Mouse (Mus musculus) neural tube, embryonic 13.5 days (tissue): ENCODE measurements around the gene Ffar1. TPM values are rescaled to one million over a fixed set of nuclear protein-coding genes. Genes with fewer than 3 reads are reported as not detected.

Experiments
- ATAC-seq: fragments of 200-750 bp; cut with Nextera tagmentation; 2 replicates; pipeline ENCODE4 v1.8.0; 2017; ENCODE audit warnings: low read depth, mild to moderate bottlenecking, moderate TSS enrichment, moderate library complexity
- H3K27ac ChIP-seq: fragments of 300-500 bp; sonication (generic); replicated peaks from 2 replicates; pipeline ENCODE4 v1.5.1; 2015; ENCODE audit warnings: moderate library complexity, mild to moderate bottlenecking, inconsistent platforms
- H3K27me3 ChIP-seq: fragments of 300-500 bp; sonication (generic); 2 replicates; pipeline ENCODE4 v1.6.1; 2015; ENCODE audit warnings: mild to moderate bottlenecking, inconsistent platforms
- H3K36me3 ChIP-seq: fragments of 300-500 bp; sonication (generic); 2 replicates; pipeline ENCODE4 v1.6.1; 2015; ENCODE audit warnings: mild to moderate bottlenecking, inconsistent platforms
- H3K4me1 ChIP-seq: fragments of 300-500 bp; sonication (generic); replicated peaks from 2 replicates; pipeline ENCODE4 v1.6.1; 2015; ENCODE audit warnings: inconsistent platforms
- H3K4me2 ChIP-seq: fragments of 300-500 bp; sonication (generic); 2 replicates; pipeline ENCODE4 v1.6.1; 2015; ENCODE audit warnings: inconsistent platforms, mild to moderate bottlenecking, moderate library complexity
- H3K4me3 ChIP-seq: fragments of 300-500 bp; sonication (generic); 2 replicates; pipeline ENCODE4 v1.5.1; 2015; ENCODE audit warnings: mild to moderate bottlenecking, inconsistent platforms
- H3K9ac ChIP-seq: fragments of 300-500 bp; sonication (generic); 2 replicates; pipeline ENCODE4 v1.6.1; 2015; ENCODE audit warnings: moderate library complexity, mild to moderate bottlenecking, inconsistent platforms
- H3K9me3 ChIP-seq: fragments of 300-500 bp; sonication (generic); 2 replicates; pipeline ENCODE4 v1.6.1; 2016; ENCODE audit warnings: inconsistent platforms
- WGBS: fragments of 180-500 bp; shearing (Covaris S2); methylation state at CpG from one replicate; pipeline ENCODE4 v1.1.7; 2015; 5-methylcytosine and 5-hydroxymethylcytosine counted together
- polyA plus RNA-seq: library from polyadenylated mRNA; unstranded; fragments of >200 nt; fragmentation: Nextera tagmentation; extraction: Ambion mirVana; gene quantifications from 2 replicates; pipeline ENCODE4 v1.2.1, GENCODE M21; 2015

Gene Ffar1
- not detected in 2 replicates for polyA plus RNA-seq

GRCm38 (mm10) chr7:30861464-30861863, at the start of gene Ffar1:
Gene Ffar1 (minus strand): TSS chr7:30861564.
- no peak for ATAC-seq

GRCm38 (mm10) chr7:30909773-30910172, 48.4 kb upstream of the Ffar1 start:
- WGBS: 90% methylated on average over 6 of the region's 6 CpGs
- Histone ChIP-seq H3K4me3 (no peak overlapping the region), H3K9ac (no peak overlapping the region), H3K4me1 (peaks cover 10% of the 10 kb centered on the region), H3K4me2 (no peak overlapping the region), H3K27ac (no peak overlapping the region), H3K36me3 (no peaks in the 10 kb centered on the region), H3K27me3 (peaks cover 4% of the 10 kb centered on the region; the same call in 1 of the 2 replicates), H3K9me3 (no peaks in the 10 kb centered on the region)
- no peak for ATAC-seq

More at GRCm38 (mm10) chr7:30861464-30861863, at the start of gene Ffar1:
- Histone ChIP-seq H3K9me3 (no peaks in the 10 kb centered on the region), H3K36me3 (no peaks in the 10 kb centered on the region), H3K4me1 (no peaks in the 10 kb centered on the region), H3K9ac (0 out of 2 replicates have a peak within 1 kb of the TSS, but pooled peaks have one; percentile 31), H3K4me2 (no peak within 1 kb of the TSS), H3K4me3 (no peak within 1 kb of the TSS), H3K27me3 (no peaks in the 10 kb centered on the region; the same call in 1 of the 2 replicates), H3K27ac (no peak within 1 kb of the TSS)
- 91% methylated on average over 12 of the region's 12 CpGs for WGBS

- Histone ChIP-seq H3K4me1 (peaks cover 10% of the 10 kb centered on the region), H3K4me2 (peak overlapping the region; percentile 59), H3K4me3 (peak overlapping the region; percentile 30; the same call in 1 of the 2 replicates), H3K27me3 (peaks cover 4% of the 10 kb centered on the region; the same call in 1 of the 2 replicates), H3K27ac (no peak overlapping the region), H3K9me3 (no peaks in the 10 kb centered on the region), H3K36me3 (no peaks in the 10 kb centered on the region), H3K9ac (no peak overlapping the region)
- ATAC-seq: peak; percentile 58; the same call in 1 of the 2 replicates
- 26% methylated on average over 16 of the region's 17 CpGs for WGBS
Observed at GRCm38 (mm10) chr7:30908992-30909431, 47.6 kb upstream of the Ffar1 start.

GRCm38 (mm10) chr7:30908277-30908991, 47.1 kb upstream of the Ffar1 start:
- Histone ChIP-seq H3K9ac (peak overlapping the region; percentile 9; the same call in 1 of the 2 replicates), H3K4me2 (peak overlapping the region; percentile 59), H3K36me3 (no peaks in the 10 kb centered on the region), H3K4me3 (peak overlapping the region; percentile 30), H3K27ac (no peak overlapping the region), H3K4me1 (peaks cover 10% of the 10 kb centered on the region), H3K27me3 (peaks cover 4% of the 10 kb centered on the region; the same call in 1 of the 2 replicates), H3K9me3 (no peaks in the 10 kb centered on the region)
- 4% methylated on average over 25 of the region's 26 CpGs for WGBS
- ATAC-seq: peak; percentile 62

GRCm38 (mm10) chr7:30904042-30904441, 42.7 kb upstream of the Ffar1 start:
- Histone ChIP-seq H3K4me3 (no peak overlapping the region), H3K27me3 (peaks cover 4% of the 10 kb centered on the region; the same call in 1 of the 2 replicates), H3K9ac (no peak overlapping the region), H3K4me2 (no peak overlapping the region), H3K9me3 (no peaks in the 10 kb centered on the region), H3K36me3 (no peaks in the 10 kb centered on the region), H3K27ac (no peak overlapping the region), H3K4me1 (peaks cover 10% of the 10 kb centered on the region)
- ATAC-seq: no peak
- WGBS: 56% methylated on average over 4 of the region's 4 CpGs

- no peak overlapping the region for H3K27ac ChIP-seq
- no peak overlapping the region for H3K4me3 ChIP-seq
- H3K4me2 ChIP-seq: no peak overlapping the region
- WGBS: 94% methylated on average over 3 of the region's 3 CpGs
- no peak overlapping the region for H3K9ac ChIP-seq
- H3K9me3 ChIP-seq: no peaks in the 10 kb centered on the region
- no peaks in the 10 kb centered on the region for H3K4me1 ChIP-seq
- ATAC-seq: no peak
- no peaks in the 10 kb centered on the region for H3K27me3 ChIP-seq
- H3K36me3 ChIP-seq: no peaks in the 10 kb centered on the region
Observed at GRCm38 (mm10) chr7:30895217-30895616, 33.9 kb upstream of the Ffar1 start.

GRCm38 (mm10) chr7:30892515-30892914, 31.2 kb upstream of the Ffar1 start:
- ATAC-seq: no peak
- Histone ChIP-seq H3K4me3 (no peak overlapping the region), H3K4me2 (no peak overlapping the region), H3K27me3 (no peaks in the 10 kb centered on the region), H3K9ac (no peak overlapping the region), H3K9me3 (no peaks in the 10 kb centered on the region), H3K36me3 (no peaks in the 10 kb centered on the region), H3K4me1 (no peaks in the 10 kb centered on the region), H3K27ac (no peak overlapping the region)
- WGBS: 67% methylated on average over 3 of the region's 3 CpGs

- no peak overlapping the region for H3K4me2 ChIP-seq
- H3K4me1 ChIP-seq: no peaks in the 10 kb centered on the region
- no peaks in the 10 kb centered on the region for H3K27me3 ChIP-seq
- 82% methylated on average over 9 of the region's 9 CpGs for WGBS
- H3K9ac ChIP-seq: no peak overlapping the region
- no peaks in the 10 kb centered on the region for H3K9me3 ChIP-seq
- no peak overlapping the region for H3K27ac ChIP-seq
- no peak overlapping the region for H3K4me3 ChIP-seq
- no peaks in the 10 kb centered on the region for H3K36me3 ChIP-seq
- ATAC-seq: no peak
Observed at GRCm38 (mm10) chr7:30891746-30892145, 30.4 kb upstream of the Ffar1 start.

GRCm38 (mm10) chr7:30890681-30891080, 29.3 kb upstream of the Ffar1 start:
- Histone ChIP-seq H3K36me3 (no peaks in the 10 kb centered on the region), H3K4me1 (no peaks in the 10 kb centered on the region), H3K9me3 (no peaks in the 10 kb centered on the region), H3K4me3 (no peak overlapping the region), H3K4me2 (no peak overlapping the region), H3K27me3 (no peaks in the 10 kb centered on the region), H3K27ac (no peak overlapping the region), H3K9ac (no peak overlapping the region)
- WGBS: 71% methylated on average over 2 of the region's 2 CpGs
- ATAC-seq: no peak

GRCm38 (mm10) chr7:30888786-30889185, 27.4 kb upstream of the Ffar1 start:
- H3K4me1 ChIP-seq: no peaks in the 10 kb centered on the region
- H3K4me3 ChIP-seq: no peak overlapping the region
- H3K27ac ChIP-seq: no peak overlapping the region
- no peaks in the 10 kb centered on the region for H3K27me3 ChIP-seq
- no peaks in the 10 kb centered on the region for H3K9me3 ChIP-seq
- ATAC-seq: no peak
- no peak overlapping the region for H3K4me2 ChIP-seq
- 86% methylated on average over 7 of the region's 7 CpGs for WGBS
- H3K9ac ChIP-seq: no peak overlapping the region
- H3K36me3 ChIP-seq: no peaks in the 10 kb centered on the region

- Histone ChIP-seq H3K27me3 (no peaks in the 10 kb centered on the region), H3K4me3 (no peak overlapping the region), H3K9ac (no peak overlapping the region), H3K27ac (no peak overlapping the region), H3K9me3 (no peaks in the 10 kb centered on the region), H3K36me3 (no peaks in the 10 kb centered on the region), H3K4me2 (no peak overlapping the region), H3K4me1 (no peaks in the 10 kb centered on the region)
- ATAC-seq: no peak
- 84% methylated on average over 14 of the region's 14 CpGs for WGBS
Observed at GRCm38 (mm10) chr7:30887568-30888188, 26.3 kb upstream of the Ffar1 start.

GRCm38 (mm10) chr7:30886852-30887251, 25.5 kb upstream of the Ffar1 start:
- Histone ChIP-seq H3K27me3 (no peaks in the 10 kb centered on the region), H3K4me1 (no peaks in the 10 kb centered on the region), H3K36me3 (no peaks in the 10 kb centered on the region), H3K4me3 (no peak overlapping the region), H3K9ac (no peak overlapping the region), H3K27ac (no peak overlapping the region), H3K9me3 (no peaks in the 10 kb centered on the region), H3K4me2 (no peak overlapping the region)
- WGBS: 90% methylated on average over 4 of the region's 4 CpGs
- ATAC-seq: no peak
